Mouse (Mus musculus): ENCODE data around the gene Zfp119b. TPM values are rescaled to one million over a fixed set of nuclear protein-coding genes. Genes with fewer than 3 reads are reported as not detected.
A peak's percentile ranks its signal among the peaks of the same experiment; 100 is the strongest.

Gene Zfp119b
- polyA plus RNA-seq, 1 experiment from 2014 or later = 4.3 TPM

DNA sequence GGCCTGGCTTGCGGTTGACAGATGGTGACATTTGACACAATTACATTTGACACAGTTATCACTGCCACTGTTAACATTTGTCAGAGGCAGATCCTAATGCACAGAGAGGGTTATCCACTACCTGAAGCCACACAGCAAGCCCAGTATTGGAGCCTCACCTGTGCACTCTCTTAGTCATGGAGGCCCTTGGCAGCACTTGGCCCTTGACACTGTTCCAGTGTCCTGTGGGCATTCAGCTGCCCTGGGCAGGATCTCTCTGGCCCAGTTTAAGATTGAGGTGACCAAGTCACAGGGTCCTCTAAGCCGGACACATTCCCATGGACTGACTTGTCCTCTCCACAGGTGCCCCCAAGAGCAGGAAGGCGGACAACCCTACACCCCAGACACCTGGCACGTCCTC is 17.9 kb upstream of the Zfp119b start:
- Histone ChIP-seq H3K27ac (no peak overlapping the region), H3K4me1 (replicated peaks) (peaks cover 38% of the 10 kb centered on the region), H3K4me3 (no peak overlapping the region), H3K4me2 (no peak overlapping the region), H3K9ac (no peak overlapping the region), H3K36me3 (peaks cover 25% of the 10 kb centered on the region), H3K27me3 (peaks cover 18% of the 10 kb centered on the region), H3K9me3 (replicated peaks) (no peaks in the 10 kb centered on the region)
- no peak for ATAC-seq (replicated peaks; ENCODE audit: insufficient number of reproducible peaks, insufficient read depth, low FRiP score, low read depth)
- WGBS = 98% methylated on average over 4 of the region's 4 CpGs

DNA sequence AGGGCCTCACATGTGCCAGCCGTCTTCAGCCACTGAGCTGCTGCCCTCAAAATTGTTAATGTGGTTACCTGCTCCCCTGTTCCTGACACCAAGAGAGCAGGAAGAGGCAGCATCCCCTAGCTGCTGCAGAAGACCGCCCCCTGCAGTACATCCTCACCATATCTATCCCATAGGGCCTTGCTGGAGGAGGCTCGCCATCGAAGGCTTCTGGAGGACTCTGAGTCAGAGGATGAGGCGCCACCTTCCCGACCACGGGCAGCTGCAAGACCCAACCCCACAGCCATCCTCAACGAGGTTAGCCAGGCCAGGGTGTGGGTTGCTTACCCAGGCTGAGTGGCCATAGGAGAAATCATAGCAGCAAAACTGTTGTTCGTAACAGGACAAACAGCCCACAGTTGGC is 15.7 kb upstream of the Zfp119b start:
- Histone ChIP-seq H3K4me2 (no peak overlapping the region), H3K9ac (no peak overlapping the region), H3K4me3 (no peak overlapping the region), H3K27ac (no peak overlapping the region), H3K36me3 (peaks cover 38% of the 10 kb centered on the region), H3K4me1 (replicated peaks) (peaks cover 28% of the 10 kb centered on the region), H3K9me3 (replicated peaks) (no peaks in the 10 kb centered on the region), H3K27me3 (0 out of 2 replicates have a peak, but pooled peaks cover 4% of the 10 kb centered on the region)
- no peak for ATAC-seq (replicated peaks; ENCODE audit: insufficient number of reproducible peaks, insufficient read depth, low FRiP score, low read depth)
- WGBS = 81% methylated on average over 9 of the region's 9 CpGs

DNA sequence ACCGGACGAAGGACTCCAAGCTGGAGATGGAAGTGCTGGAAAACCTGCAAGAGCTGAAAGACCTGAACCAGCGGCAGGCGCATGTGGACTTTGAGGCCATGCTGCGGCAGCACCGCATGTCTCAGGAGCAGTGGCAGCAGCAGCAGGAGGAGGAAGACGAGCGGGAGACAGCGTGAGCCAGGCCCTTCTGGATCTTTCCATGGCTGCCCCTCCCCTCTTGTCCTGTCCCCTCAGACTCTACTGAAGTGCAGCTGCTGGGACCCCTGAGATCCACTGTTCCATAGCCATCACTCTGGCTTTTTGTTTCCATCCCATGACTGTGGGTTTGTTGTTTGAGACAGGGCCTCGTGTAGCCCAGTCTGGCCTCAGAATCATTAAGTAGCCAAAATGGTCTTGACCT is 15.2 kb upstream of the Zfp119b start:
- Histone ChIP-seq H3K36me3 (peaks cover 38% of the 10 kb centered on the region), H3K4me3 (no peak overlapping the region), H3K4me1 (replicated peaks) (peaks cover 28% of the 10 kb centered on the region), H3K9ac (no peak overlapping the region), H3K9me3 (replicated peaks) (no peaks in the 10 kb centered on the region), H3K27ac (no peak overlapping the region), H3K4me2 (no peak overlapping the region), H3K27me3 (no peaks in the 10 kb centered on the region)
- 91% methylated on average over 10 of the region's 10 CpGs for WGBS
- no peak for ATAC-seq (replicated peaks; ENCODE audit: insufficient number of reproducible peaks, insufficient read depth, low FRiP score, low read depth)

DNA sequence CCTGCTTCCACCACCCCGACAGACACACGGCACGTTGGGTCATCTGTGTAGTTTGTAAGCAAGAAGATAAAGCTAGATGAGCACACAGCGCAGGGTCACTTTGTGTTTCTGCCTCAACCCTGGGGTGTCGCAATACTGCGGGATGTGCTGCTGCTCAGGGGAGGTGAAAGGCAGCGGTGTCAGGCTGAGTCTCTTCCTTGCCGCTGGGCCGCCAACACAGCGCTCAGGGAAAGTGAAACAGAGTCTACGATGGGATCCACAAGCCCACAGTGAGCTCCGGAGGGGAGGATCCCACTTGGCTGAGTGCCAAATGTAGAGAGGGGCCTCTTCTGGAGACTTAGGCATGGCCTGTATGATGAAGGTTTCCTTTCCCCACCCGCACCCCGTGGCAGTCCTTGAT is 13.9 kb upstream of the Zfp119b start:
- Histone ChIP-seq H3K27ac (no peak overlapping the region), H3K4me3 (no peak overlapping the region), H3K27me3 (no peaks in the 10 kb centered on the region), H3K9ac (no peak overlapping the region), H3K36me3 (peaks cover 38% of the 10 kb centered on the region), H3K4me1 (replicated peaks) (peaks cover 27% of the 10 kb centered on the region), H3K9me3 (replicated peaks) (no peaks in the 10 kb centered on the region), H3K4me2 (no peak overlapping the region)
- no peak for ATAC-seq (replicated peaks; ENCODE audit: insufficient number of reproducible peaks, insufficient read depth, low FRiP score, low read depth)
- WGBS = 68% methylated on average over 14 of the region's 14 CpGs

DNA sequence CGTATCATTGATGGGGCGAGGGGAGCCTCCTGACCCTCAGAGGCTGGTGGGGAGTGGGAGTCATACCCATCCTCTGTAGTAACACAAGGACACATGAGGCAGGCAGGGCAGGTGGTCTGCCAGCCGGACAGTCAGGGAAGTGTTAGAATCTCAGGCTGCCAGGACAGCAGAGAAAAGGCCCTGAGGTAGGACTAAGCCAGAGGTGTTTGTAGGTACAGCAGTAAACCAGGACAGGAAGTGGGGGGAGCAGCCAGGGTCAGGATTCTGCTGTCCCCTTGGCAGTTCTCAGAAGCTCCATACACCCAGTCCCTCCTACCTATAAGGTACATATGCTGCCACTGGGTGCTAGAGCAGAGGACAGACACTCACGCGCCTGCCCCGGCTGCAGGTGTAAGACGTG is 12.3 kb upstream of the Zfp119b start:
- Histone ChIP-seq H3K27me3 (0 out of 2 replicates have a peak, but pooled peaks cover under 1% of the 10 kb centered on the region), H3K9me3 (replicated peaks) (no peaks in the 10 kb centered on the region), H3K27ac (no peak overlapping the region), H3K4me1 (replicated peaks) (peaks cover 22% of the 10 kb centered on the region), H3K36me3 (peaks cover 32% of the 10 kb centered on the region), H3K4me3 (no peak overlapping the region), H3K9ac (no peak overlapping the region), H3K4me2 (no peak overlapping the region)
- WGBS = 96% methylated on average over 7 of the region's 7 CpGs
- ATAC-seq (replicated peaks; ENCODE audit: insufficient number of reproducible peaks, insufficient read depth, low FRiP score, low read depth) = no peak

DNA sequence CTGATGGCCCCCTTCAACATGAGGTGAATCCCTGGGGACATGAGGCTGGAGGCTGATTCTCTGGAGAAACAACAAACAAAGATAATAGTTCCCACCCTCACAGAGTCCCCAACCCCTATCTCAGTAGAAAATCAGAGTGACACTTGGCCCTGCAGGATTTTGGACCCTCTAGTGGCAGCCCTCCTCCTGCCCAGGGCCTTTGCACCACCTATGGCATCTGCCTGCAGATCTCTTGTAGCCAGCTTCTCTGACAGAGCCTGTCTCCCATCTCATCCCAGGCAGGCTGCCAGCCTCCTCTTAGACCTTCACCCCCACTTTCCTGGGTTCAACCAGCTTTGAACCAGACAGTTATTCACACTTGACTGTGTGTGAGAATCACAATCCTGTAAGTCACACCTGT is 11.5 kb upstream of the Zfp119b start:
- peaks cover 9% of the 10 kb centered on the region for H3K27me3 ChIP-seq
- peaks cover 26% of the 10 kb centered on the region for H3K36me3 ChIP-seq
- H3K4me3 ChIP-seq = no peak overlapping the region
- no peak overlapping the region for H3K27ac ChIP-seq
- H3K9ac ChIP-seq = no peak overlapping the region
- peaks cover 29% of the 10 kb centered on the region for H3K4me1 ChIP-seq (replicated peaks)
- no peaks in the 10 kb centered on the region for H3K9me3 ChIP-seq (replicated peaks)
- ATAC-seq (replicated peaks; ENCODE audit: insufficient number of reproducible peaks, insufficient read depth, low FRiP score, low read depth) = no peak
- H3K4me2 ChIP-seq = no peak overlapping the region

DNA sequence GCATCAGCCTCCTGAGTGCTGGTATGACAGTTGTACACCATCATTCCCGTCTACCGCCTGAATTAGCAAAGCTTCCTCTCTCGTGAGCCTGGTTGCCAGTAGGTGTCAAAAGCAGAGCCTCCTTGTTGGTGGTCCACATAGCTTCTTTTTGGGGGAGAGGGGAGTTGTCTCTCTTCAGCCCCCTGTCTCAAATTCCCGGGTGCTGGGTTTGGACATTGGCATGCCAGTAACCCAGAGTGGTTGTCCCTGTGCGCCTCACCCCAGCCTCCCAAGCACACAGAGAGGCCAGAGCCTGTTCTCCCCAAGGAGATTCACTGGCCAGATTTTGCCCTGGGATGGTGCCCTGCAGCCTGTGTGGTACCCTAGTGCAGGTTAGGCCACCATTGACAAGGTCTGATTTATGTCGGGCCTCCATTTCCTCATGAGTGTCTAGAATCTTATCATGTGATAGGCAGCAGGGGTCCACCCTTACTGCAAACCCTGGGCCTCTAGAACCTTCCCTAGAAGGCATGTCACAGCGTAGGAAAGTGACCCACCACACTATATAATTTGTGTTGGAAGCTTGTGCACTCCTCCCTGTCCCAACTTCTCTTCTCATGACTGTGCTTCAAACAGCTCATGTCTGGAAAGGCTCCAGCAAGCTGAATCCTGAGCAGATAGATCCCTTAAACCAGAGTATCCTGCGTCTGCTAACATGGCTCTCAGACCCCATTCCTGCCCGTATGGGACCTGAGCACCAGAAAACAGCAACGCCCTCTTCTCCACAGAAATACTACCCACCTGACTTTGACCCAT is 10.8 kb upstream of the Zfp119b start:
- Histone ChIP-seq H3K36me3 (peaks cover 25% of the 10 kb centered on the region), H3K9ac (0 out of 2 replicates have a peak overlapping the region, but pooled peaks have one; percentile 36), H3K27ac (peak overlapping the region; percentile 97), H3K9me3 (replicated peaks) (no peaks in the 10 kb centered on the region), H3K27me3 (peaks cover 15% of the 10 kb centered on the region), H3K4me2 (peak overlapping the region; percentile 59), H3K4me1 (replicated peaks) (peaks cover 29% of the 10 kb centered on the region), H3K4me3 (peak overlapping the region; percentile 65)
- WGBS = 71% methylated on average over 10 of the region's 10 CpGs
- ATAC-seq (replicated peaks; ENCODE audit: insufficient number of reproducible peaks, insufficient read depth, low FRiP score, low read depth) = no peak

DNA sequence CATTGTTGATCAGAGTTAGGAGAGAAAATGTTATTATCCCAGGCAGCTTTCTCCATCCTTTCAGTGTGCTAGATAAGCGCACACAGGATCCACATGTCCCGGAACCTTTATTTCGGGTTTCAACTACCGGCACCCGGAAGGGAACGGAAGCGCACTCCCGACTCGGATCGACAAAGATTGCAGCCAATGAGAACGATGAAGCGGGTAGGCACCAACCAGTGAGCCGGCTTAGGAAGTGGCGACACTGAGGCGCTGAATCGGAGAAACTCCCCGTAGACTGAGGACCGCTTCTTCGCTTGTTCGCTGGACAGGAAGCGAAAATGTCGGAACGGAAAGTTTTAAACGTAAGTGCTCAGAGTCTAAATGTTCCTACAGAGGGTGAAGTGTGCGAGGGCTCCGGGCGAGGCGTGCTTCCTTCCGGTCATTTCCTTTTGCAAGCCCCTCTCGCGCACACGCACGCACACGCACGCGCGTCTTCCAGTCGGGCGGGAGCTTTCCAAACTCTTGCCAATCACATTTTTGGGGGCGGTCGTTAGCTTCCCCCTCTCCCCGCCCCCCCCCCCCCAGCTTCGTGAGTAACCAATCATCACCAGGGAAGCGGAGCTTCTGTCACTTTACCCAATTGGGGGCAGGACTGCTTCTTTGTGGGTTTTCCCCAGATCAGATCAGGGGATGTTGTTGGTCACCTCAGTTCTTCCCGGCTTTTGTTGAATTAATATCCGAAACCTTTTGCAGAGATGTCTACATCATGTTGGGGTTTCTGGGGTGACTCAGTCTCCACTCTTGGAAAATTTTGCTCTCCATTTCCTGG is 9.8 kb upstream of the Zfp119b start, which contains the start of gene Yju2:
Gene Yju2, plus strand, starts transcription at position 182 of the 811 bp plus-strand sequence.
- Histone ChIP-seq H3K9ac (peak within 1 kb of the TSS; percentile 69), H3K27me3 (peaks cover 24% of the 10 kb centered on the region), H3K4me2 (peak within 1 kb of the TSS; percentile 72), H3K4me1 (replicated peaks) (peaks cover 29% of the 10 kb centered on the region), H3K36me3 (peaks cover 16% of the 10 kb centered on the region), H3K9me3 (replicated peaks) (no peaks in the 10 kb centered on the region), H3K4me3 (peak within 1 kb of the TSS; percentile 65), H3K27ac (peak within 1 kb of the TSS; percentile 97)
- under 1% methylated on average over 45 of the region's 46 CpGs for WGBS
- peak; percentile 89 for ATAC-seq (replicated peaks; ENCODE audit: insufficient number of reproducible peaks, insufficient read depth, low FRiP score, low read depth)

DNA sequence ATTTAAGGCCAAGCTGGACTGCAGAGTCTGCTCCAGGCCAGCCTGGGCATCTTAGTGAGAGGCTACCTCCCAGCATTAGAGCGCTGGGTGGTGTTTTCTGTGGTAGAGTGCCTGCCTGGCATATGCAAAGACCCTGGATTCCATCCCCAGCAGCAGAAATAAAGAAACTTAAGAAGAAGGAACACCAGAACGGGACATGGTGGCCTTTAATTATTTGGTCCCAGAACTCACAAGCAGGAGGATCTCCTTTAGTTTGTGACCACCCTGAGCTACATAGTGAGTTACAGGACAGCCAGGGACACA is 9.2 kb upstream of the Zfp119b start:
- 27% methylated on average over 2 of the region's 2 CpGs for WGBS
- Histone ChIP-seq H3K4me3 (peak overlapping the region; percentile 65), H3K9ac (peak overlapping the region; percentile 47), H3K27ac (peak overlapping the region; percentile 97), H3K4me1 (replicated peaks) (peaks cover 29% of the 10 kb centered on the region), H3K4me2 (peak overlapping the region; percentile 72), H3K27me3 (peaks cover 26% of the 10 kb centered on the region), H3K36me3 (peaks cover 16% of the 10 kb centered on the region), H3K9me3 (replicated peaks) (no peaks in the 10 kb centered on the region)
- ATAC-seq (replicated peaks; ENCODE audit: insufficient number of reproducible peaks, insufficient read depth, low FRiP score, low read depth) = no peak

DNA sequence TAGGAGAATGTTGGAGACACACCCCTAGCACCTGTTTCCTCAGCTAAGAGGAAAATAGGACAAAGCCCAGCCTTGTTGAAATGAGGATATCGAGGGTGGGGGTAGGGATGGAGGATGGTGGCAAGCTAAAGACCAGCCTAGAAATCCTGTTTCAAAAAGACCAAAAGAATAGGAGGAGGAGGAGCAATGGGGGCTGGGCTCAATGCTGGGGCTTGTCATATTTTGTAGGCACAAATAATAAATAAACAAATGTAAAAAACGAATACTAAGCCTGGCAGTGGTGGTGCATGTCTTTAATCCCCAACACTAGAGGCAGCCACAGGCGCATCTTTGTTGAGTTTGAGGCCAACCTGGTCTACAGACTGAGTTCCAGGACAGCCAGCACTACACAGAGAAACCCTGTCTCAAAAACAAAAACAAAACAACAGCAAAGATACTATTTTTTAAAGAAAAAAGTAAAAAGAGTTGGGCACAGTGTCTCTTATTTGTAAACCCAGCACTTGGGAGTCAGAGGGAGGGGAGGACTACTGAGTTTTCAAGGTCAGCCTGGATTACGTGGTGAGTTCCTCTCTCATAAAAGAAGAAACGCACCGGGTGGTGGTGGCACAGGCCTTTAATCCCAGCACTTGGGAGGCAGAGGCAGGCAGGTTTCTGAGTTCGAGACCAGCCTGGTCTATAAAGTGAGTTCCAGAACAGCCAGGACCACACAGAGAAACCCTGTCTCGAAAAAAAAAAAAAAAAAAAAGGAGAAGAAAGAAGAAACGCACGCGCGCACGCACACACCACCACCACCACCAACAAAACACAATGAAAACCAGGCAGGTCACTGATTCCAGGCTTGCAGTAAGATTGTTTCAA is 8.7 kb upstream of the Zfp119b start:
- Histone ChIP-seq H3K4me1 (replicated peaks) (peaks cover 25% of the 10 kb centered on the region), H3K9me3 (replicated peaks) (no peaks in the 10 kb centered on the region), H3K4me2 (peak overlapping the region; percentile 72), H3K9ac (peak overlapping the region; percentile 47; the same call in 1 of the 2 replicates), H3K27ac (peak overlapping the region; percentile 97; the same call in 1 of the 2 replicates), H3K27me3 (peaks cover 26% of the 10 kb centered on the region), H3K4me3 (peak overlapping the region; percentile 65), H3K36me3 (peaks cover 16% of the 10 kb centered on the region)
- ATAC-seq (replicated peaks; ENCODE audit: insufficient number of reproducible peaks, insufficient read depth, low FRiP score, low read depth) = no peak
- WGBS = 80% methylated on average over 13 of the region's 13 CpGs

DNA sequence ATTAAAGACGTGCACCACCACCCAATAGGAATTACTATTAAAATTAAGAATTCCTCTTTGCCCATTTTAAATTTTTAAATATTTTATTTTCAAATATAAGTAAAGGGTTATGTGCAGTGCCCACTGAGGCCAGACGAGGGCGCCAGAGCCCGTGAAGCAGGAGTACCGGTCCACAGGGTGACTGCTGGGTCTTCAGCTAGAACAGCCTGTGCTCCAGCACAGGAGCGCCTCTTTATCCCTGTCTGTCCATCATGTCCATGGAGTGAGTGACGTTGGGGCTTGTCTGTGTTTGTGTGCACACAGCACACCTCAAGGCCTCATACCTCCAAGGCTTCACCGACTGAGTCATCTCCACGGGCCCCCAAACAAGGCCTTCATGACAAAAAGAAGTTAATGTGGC is 7.9 kb upstream of the Zfp119b start:
- no peak overlapping the region for H3K27ac ChIP-seq
- no peaks in the 10 kb centered on the region for H3K9me3 ChIP-seq (replicated peaks)
- 15% methylated on average over 9 of the region's 9 CpGs for WGBS
- H3K9ac ChIP-seq = no peak overlapping the region
- ATAC-seq (replicated peaks; ENCODE audit: insufficient number of reproducible peaks, insufficient read depth, low FRiP score, low read depth) = no peak
- H3K27me3 ChIP-seq = peaks cover 26% of the 10 kb centered on the region
- no peak overlapping the region for H3K4me2 ChIP-seq
- peaks cover 24% of the 10 kb centered on the region for H3K4me1 ChIP-seq (replicated peaks)
- H3K4me3 ChIP-seq = no peak overlapping the region
- peaks cover 13% of the 10 kb centered on the region for H3K36me3 ChIP-seq
